Mouse (Mus musculus) MEL-GATA-1-ER (cell line): ENCODE results near the gene Zc3h7b.
"Not testable (repeated sequence)": the region's sequence is repeated elsewhere in the genome, so short reads cannot be mapped to it uniquely, and the experiment has no call there.

Experiments used
- DNase-seq: peaks from one replicate; pipeline ENCODE4 v3.0.0-alpha.2; 2012; ENCODE audit warnings: low read depth; ENCODE audit errors: extremely low read depth

Gene Zc3h7b

DNA sequence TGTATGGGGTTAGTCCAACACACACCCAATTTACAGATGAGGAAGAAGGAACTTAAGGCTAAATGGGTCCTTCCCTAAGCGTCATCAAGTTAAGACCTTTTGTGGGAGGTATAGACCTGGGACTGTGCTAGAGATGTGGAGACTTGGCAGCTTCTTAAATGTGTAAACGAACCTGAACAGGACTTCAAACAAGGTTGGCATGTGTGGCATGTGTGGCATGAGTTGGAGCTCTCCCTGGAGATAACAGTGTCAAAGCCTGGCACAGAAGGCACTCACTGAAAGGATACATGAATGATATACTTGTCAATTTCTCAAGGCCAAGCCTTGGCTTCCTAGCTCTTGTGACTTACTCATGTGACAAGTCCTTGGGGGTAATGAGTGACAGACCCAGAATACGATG, 5.6 kb upstream of the Zc3h7b start:
- DNase-seq: no peak

DNA sequence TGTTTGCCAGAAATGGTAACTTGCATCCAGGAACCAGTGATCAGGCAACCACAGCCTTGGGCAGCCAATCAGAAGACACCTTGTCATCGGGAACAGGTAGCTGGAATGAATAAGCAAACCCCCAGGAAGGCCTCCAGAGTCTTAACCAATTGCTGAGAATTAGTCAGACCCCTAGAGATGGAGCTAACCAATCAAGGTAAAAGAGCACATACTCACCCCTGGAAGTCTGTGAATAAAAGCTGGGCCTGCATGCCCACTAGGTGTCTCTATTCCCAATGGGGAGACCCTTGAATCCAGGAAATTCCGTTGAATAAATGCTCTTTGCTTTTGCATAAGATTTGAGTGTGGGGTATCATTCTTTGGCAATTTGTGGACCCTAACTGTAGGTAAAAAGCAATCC, 4.9 kb upstream of the Zc3h7b start:
- DNase-seq: no peak

DNA sequence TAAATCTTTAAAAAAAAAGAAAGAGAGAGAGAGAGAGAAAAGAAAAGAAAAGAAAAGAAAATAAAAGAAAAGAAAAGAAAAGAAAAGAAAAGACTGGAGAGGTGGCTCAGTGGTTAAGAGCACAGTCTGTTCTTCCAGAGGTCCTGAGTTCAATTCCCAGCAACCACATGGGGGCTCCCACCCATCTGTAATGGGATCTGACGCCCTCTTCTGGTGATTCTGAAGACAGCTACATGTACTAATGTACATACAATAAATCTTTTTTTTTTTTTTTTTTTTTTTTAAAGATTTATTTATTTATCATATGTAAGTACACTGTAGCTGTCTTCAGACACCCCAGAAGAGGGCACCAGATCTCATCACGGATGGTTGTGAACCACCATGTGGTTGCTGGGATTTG, 2.5 kb upstream of the Zc3h7b start:
- DNase-seq: not testable (repeated sequence)

DNA sequence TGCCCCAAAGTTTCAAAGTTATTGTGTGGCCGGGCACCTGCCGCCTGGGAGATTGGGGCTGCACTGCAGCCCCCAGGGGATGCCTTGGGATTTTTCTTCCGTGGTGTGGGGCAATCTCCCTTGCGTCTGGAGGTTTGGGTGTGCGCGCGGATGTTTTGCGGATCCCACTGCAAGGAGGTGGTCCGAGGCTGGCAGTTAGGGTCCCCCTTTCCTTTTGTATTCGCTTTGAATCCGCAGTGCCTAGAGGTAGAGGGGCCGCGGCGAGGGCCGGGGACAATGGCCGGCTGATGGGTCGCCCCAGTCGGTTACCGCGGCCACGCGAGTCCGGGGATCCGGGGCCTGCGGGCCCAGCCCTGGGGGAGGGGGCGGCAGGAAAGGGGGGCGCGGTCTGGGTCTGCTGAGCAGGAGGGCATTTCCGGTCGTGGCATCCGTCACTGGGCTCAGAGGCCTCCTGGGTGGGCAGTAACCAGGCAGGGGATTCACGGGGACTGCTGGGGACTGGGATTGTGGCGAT, 801 bp downstream of the Zc3h7b start:
- DNase-seq: no peak

DNA sequence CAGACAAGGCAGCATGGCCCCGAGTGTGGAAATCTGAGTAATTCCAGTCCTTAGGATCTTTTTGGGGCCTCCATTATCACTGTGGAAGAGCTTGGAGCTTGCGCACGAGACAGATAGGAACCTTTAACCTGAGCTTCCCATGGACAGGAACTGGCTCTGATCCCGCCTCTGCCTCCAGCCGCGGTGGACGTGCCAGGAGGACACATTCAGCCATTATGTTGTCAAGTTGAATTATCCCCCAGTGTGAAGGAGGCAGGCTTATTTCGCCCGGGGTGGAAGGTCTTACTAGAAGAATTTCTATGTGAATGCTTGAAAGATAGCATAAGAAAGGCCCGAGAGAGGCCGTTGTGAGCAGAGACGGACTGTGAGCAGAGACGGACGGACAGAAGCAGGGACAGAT, 4.9 kb downstream of the Zc3h7b start:
- DNase-seq: no peak

DNA sequence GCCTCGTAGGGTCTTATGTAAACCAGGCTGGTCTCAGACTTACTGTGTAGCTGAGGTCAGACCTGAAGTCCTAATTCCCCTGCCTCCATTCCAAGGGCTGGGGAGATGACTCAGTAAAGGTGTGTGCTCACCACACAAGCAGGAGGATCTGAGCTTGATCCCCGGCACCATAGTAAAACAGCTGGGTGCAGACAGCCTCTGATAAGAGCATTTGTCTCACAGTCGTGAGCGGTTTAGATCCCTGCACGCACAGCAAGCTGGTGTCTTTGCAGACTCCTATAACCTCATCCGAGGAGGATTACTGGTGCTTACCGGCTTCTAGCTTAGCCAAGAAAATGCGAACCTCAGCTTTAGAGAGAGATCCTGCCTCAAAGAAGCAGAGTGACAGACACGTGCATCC, 8.8 kb downstream of the Zc3h7b start:
- DNase-seq: no peak

DNA sequence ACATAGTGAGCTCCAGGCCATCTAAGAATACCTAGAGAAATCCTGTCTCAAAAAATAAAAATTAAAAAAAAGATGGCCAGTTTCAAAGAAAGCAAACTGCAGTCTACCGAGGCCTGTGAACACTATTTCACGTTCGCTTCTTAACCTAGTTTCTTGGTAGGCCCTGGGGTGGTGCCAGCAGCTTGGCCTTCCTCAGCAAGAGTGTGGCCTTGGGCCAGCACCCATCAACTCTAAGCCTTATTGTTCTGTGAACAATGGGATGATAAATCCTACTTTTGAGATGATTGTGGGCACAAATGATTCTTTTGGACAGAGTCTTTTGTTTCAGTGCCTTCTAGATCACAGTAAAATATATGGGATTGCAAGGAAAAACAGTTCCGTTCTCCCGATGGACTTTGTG, 13.8 kb downstream of the Zc3h7b start:
- DNase-seq: no peak

DNA sequence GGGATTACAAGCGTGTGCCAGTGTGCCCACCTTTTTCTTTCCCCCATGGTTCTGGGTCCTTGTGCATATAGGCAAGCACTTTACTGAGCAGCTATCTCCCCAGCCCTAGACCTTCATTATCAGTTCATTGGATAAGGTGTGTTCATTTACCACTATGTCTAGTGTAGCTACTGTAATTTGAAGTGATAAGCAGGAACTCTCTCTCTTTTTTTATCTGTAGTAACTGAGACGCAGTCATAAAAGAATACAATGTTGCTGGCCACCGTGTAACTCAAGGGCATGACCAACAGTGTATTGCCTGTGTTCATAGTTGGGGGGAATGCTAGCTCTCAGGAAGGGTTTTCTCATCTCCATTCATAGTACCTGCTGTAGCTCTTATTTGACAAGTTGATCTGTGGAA, 14.7 kb downstream of the Zc3h7b start:
- no peak for DNase-seq

DNA sequence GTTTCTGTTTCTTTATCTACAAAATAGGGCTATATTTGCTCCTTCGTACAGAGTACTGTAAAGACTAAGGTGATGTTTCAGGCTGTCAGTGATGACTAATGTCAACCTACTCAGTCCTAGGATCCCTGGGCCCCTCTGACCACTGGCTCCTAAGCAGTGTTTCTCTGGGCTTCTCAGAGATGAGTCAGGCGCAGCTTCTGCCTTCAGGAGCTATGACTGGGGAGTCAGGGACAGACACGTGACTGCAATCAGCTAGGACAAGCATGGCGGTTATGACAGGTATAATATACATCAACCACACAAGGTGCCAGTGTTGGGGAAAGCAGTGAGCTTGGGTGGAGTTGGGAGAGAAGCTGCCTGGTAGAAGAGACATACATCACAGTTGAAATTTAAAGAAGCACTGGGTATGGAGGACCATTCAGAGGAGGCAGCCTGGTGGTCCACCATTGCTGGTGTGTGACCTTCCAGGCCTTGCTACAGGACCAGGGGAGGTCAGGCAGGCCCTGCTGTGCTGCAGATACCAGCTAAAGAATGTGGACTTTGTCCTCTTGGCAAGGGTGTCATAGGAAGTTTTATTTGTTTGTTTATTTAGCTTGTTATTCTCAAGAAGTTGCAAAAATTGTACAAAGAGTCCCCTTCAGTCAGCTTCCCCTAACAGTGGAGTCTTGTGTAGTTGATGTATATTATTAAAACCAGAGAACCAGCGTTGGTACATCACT, 15.7 kb downstream of the Zc3h7b start:
- no peak for DNase-seq

DNA sequence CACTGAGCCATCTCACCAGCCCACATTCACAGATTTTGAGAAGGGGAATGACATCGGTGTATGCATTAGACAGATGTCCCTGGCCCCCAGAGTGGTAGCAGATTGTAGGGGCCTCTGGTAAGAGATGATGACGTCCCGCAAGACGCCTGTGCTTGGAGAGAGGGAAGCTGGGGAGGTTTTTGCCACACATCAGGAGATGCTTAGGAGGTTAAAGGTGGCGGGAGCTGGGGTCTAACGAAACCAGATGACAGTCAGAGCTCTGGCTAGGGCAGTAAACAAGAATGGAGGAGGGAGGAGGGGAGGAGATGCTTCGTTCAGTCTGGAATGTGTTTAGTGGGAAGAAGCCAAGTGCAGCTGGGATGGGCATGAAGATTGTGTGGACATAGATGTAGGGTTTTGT, 16.5 kb downstream of the Zc3h7b start:
- no peak for DNase-seq

DNA sequence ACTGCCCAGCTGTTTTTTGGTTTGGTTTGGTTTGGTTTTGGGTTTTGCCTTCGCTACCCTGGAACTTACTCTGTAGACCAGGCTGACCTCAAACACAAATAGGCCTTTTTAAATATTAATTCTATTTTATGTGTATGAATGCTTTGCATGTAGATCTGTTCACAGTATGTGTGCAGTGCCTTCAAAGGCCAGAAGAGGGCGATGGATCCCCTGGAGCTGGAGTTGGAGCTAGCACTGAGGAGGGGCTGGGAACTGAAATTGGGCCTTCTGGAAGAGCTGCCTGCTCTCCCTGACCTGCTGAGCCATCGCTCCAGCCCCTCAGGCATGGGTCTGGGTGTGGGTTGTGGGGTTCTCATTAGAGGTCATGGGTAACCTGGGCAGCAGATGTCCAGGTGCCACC, 17.1 kb downstream of the Zc3h7b start:
- no peak for DNase-seq

DNA sequence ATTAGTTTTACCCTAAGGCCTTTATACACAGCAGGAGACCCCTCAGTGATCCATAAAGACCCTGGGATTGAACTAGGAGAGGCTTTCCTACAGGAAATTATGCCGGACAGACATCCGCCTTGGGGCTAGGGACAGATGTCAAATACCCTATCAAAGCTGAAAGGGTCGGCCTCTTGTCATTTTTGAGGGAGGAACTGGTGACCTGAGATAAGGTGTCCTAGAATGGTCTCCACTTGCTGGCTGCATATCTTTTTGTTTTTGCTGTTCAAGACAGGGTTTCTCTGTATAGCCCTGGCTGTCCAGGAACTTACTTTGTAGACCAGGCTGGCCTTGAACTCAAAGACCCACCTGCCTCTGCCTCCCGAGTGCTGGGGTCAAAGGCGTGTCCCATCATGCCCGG, 19.7 kb downstream of the Zc3h7b start:
- peak; percentile 32 for DNase-seq

DNA sequence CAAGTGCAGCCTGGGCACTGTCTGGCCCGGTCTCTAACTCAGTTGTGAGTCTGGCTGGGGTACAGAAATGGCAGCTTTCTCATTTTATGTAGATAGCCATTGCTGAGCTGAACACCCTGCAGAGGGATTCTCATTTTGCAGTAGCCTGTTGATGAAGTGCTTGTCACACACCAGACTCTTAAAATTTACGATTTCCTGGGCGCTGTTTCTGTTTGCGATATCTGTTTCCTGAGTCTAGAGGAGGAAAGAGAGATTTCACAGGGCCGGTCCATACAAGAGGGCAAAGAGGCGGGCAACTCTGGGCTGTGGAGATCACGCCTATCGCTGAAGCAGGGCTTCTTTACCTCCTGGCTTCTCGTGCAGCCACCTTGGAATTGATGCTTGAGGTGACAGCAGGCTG, 20.8 kb downstream of the Zc3h7b start:
- peak; percentile 62 for DNase-seq

DNA sequence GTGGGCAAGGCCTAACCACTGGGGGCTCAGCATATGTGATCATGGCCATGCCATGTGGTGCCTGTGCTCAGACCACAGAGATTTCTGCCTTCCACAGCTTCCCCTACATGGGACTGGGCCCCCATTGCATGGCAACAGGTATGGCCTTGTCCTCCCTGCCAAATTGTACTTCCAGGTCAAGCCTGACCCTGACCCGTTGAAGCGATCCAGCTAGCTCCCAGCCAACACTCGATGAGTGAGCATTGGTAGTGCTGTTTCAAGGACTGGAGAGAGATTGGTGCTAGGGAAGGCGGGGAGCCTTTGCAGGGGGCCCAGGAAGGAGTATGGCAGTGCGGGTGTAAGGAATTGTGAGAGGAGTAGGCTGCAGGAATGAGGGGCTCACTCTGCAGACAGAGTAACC, 21.6 kb downstream of the Zc3h7b start:
- no peak for DNase-seq

DNA sequence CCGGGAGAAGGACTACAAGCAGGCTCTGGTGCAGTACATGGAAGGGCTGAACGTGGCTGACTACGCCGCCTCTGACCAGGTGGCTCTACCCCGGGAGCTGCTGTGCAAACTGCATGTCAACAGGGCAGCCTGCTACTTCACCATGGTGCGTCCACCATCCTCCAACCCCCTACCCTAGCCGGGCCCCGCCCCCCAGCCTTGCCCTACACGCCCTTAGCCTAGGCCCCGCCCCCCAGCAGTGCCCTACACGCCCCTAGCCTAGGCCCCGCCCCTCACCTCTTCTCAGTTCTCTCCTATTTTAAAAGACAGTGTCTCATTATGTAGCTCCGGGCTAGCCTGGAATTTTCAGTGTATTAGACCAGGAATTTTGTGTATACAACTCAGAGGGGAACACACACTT, 24.2 kb downstream of the Zc3h7b start:
- DNase-seq: no peak

DNA sequence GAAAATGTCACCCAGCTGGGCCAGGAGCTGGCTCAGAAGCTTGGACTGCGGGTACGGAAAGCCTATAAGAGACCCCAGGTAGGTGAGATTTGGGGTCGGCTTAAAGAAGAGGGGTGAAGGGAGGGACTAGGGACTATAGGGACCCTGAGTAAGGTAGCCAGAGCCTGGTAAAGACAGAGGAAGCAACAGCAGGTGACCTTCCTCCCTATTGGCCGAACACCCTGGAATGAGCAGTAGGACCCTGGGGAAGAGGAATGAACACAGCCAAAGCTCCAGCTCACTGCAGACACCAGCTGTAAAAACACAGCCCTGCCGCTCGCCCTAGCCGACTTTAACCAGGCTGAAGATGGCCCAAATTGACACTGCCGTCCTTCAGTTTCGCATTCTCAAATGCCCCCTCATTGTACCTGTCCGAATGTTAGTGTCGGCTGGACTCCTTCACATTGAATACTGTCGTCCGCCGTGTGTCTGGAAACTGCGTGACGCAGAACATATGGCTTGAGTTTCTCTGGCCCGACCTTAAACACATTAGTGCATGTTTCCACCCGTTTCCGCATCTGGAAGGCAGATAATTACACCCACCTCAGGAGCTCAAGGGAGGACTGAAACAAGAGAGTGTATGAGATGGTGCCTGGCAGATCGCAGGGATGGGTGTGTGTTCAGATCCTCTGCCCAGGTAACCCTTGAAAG, 27.7 kb downstream of the Zc3h7b start:
- DNase-seq: no peak

DNA sequence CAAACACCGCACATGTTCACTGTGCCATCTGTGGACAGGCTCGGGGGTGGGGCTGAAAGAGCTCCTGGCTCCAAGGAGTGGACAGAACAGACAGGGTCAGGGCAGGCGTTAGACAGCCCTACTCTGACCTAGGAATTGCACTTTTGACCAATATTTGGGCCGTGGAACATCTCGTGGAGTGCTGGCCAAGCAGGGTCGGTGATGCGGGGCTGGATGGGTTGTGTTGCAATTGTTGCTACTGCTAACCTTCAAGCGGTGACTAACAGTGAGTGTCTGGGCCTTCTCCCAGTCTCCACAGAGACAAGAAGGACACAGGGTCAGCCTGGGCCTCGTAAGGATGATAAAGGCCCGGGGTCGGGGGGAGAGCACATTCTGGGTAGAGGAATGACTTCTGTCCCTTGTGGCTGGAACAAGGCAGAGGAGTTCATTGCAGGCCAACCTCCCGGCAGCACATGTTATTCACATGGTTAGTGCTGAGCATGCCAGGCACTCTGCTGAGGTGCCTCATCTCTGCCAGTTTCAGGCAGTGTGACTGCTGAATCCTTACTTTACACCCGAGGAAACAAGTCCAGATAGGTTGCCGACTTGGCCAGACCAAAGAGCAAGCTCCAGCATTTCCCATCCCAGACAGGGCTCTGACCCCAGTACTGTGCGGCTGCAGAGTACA, 29.8 kb downstream of the Zc3h7b start:
- no peak for DNase-seq

DNA sequence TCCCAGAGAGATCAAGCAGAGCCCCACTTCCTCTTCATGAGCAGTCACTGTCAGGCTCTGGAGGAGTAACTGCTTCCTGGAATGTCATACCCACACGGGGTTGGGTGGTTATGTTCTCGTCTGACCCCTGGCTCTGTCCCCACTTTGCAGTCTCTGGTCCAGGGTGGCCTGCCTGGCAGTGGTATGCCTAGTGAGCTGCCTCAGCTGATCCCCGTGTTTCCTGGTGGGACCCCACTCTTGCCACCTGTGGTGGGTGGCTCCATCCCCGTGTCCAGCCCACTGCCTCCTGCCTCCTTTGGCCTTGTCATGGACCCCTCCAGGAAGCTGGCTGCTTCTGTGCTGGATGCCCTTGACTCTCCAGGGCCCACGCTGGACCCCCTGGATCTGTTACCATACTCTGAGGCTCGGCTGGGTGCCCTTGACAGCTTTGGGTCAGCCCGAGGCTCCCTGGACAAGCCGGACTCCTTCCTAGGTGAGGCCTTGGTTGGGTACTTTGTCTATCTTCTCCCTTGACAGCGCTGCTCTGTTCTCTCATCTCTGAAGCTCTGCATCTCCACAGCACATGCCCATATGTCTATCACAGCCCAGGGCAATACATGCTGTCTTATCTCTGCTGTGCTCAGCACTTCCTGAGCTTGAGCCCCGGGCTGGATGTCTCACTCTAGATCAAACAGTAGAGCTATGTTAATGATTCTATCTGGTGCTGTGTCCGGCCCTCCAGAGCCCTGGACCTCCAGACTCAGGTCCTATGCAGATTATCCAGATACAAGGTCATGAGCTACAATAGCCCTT, 32.0 kb downstream of the Zc3h7b start:
- DNase-seq: no peak

DNA sequence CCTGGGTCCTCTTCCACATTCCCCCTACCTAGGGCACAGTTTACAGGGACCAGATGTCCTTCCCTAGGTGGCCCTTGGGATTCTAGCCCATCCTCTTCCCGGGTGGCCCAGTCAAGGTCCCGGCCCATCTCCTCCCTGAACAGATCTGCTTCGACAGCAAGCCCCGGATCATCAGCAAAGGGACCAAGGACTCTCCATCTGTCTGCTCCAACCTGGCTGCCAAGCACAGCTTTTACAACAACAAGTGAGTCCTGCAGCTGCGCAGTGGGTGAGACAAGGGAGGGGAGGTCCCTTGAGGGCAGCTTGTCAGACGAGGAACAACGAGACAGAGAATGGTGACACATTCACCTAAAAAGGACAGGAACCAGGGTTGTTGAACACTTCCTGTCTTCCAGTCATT, 37.0 kb downstream of the Zc3h7b start:
- no peak for DNase-seq

DNA sequence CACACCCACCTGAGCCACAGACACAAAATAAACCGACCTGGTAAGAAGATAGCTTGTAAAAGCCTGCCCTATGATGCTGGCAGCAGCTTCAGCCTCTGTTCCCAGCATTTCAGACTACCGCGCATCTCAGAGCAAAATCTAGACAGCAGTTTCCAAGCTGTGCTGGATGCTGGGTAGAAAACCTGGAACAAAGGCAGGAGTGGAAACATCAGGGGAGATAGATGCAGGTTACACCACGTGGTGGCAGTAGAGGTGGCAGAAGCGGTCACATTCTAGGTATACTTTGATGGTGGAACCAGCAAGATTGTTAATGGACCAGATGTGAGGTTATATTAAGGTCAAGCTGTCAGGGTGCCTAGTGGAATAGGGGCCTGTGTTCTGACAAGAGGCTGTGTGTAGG, 39.9 kb downstream of the Zc3h7b start:
- no peak for DNase-seq

DNA sequence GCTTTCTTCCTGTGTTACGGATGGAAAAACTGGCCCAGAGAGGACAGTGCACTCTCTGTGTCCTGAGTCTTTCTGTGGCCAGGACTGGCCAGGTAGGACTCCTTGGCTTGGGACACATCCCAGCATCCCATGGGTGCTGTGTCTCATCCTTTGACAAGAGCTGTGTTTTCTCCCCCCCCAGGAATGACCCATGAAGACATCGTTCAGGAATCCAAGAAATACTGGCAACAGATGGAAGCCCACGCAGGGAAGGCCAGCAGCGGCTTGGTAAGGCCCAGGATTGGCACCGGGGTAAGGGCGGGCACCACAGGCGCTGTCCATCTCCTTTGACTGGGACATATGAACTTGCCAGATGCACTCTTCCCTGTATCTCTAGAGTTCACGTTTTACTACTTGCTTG, 40.8 kb downstream of the Zc3h7b start:
- DNase-seq: no peak

DNA sequence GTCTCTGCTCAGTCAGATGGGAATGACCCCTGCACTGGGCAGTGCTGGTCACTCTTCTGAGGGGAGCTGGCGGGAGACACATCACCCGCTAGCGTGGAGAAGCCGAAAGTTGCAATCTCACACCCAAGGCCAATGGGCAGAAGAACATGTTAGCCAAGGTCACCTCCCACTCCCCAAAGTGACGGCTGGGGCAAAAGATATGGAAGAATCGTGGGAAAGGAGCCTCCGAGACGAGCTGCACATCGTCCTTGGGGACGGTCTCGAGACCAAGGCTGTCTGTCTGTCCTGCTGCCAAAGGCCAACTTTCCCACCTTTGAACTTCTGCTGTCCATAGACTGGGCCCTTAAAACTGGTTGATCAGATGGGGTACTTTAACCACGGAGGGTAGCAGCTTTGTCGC, 42.7 kb downstream of the Zc3h7b start:
- DNase-seq: no peak
